Mouse (Mus musculus) thymus, postnatal 10 days (tissue): ENCODE data around the gene Palm2.

Experiments used
- DNase-seq, 2 experiments: peaks; one replicate each; pipeline ENCODE4 v3.0.0; 2021; ENCODE audit warnings: low spot score in 2 of 2

The Palm2 gene

GRCm38 (mm10) chr4:57513241-57513933 lies 79.3 kb downstream of the Palm2 start:
- no peak for DNase-seq

GRCm38 (mm10) chr4:57514003-57514937 lies 80.2 kb downstream of the Palm2 start:
- DNase-seq: no peak

GRCm38 (mm10) chr4:57515356-57515755 lies 81.3 kb downstream of the Palm2 start:
- no peak for DNase-seq

- DNase-seq: no peak
These were observed 89.4 kb downstream of the Palm2 start for GRCm38 (mm10) chr4:57523456-57523855.

- no peak for DNase-seq
These were observed 90.4 kb downstream of the Palm2 start for GRCm38 (mm10) chr4:57524461-57524860.

- DNase-seq: no peak
These were observed 91.4 kb downstream of the Palm2 start for GRCm38 (mm10) chr4:57525221-57526011.

GRCm38 (mm10) chr4:57528296-57528695 lies 94.2 kb downstream of the Palm2 start:
- DNase-seq: no peak

- DNase-seq: no peak
These were observed 99.6 kb downstream of the Palm2 start for GRCm38 (mm10) chr4:57533686-57534085.

- DNase-seq: no peak
These were observed 100.2 kb downstream of the Palm2 start for GRCm38 (mm10) chr4:57534232-57534631.

- DNase-seq: peak in 1 of 2 experiments; percentile 5
These were observed 101.0 kb downstream of the Palm2 start for GRCm38 (mm10) chr4:57535087-57535486.

GRCm38 (mm10) chr4:57538029-57538688 lies 104.1 kb downstream of the Palm2 start:
- DNase-seq: no peak

- DNase-seq: no peak
These were observed 109.7 kb downstream of the Palm2 start for GRCm38 (mm10) chr4:57543692-57544256.

GRCm38 (mm10) chr4:57547785-57548184 lies 113.7 kb downstream of the Palm2 start:
- no peak for DNase-seq

- DNase-seq: no peak
These were observed 116.2 kb downstream of the Palm2 start for GRCm38 (mm10) chr4:57550216-57550615.

GRCm38 (mm10) chr4:57557102-57557501 lies 123.1 kb downstream of the Palm2 start:
- no peak for DNase-seq

GRCm38 (mm10) chr4:57559438-57559837 lies 125.4 kb downstream of the Palm2 start:
- no peak for DNase-seq

GRCm38 (mm10) chr4:57560010-57560409 lies 126.0 kb downstream of the Palm2 start:
- DNase-seq: no peak

GRCm38 (mm10) chr4:57561055-57561454 lies 127.0 kb downstream of the Palm2 start:
- DNase-seq: no peak

- DNase-seq: no peak
These were observed 131.2 kb downstream of the Palm2 start for GRCm38 (mm10) chr4:57565283-57565682.

- DNase-seq: peak; percentile 4 to 20
These were observed 131.8 kb downstream of the Palm2 start for GRCm38 (mm10) chr4:57565811-57566210.

- DNase-seq: peak; percentile 3 to 21
These were observed 133.7 kb downstream of the Palm2 start, which contains the start of gene Pakap for GRCm38 (mm10) chr4:57567666-57568206. Gene Pakap, plus strand, starts transcription at chr4:57568179.
